Mouse (Mus musculus): ENCODE results near the gene Naa11. TPM values are rescaled to one million over a fixed set of nuclear protein-coding genes. Genes with fewer than 3 reads are reported as not detected.

Naa11 gene
- total RNA-seq, 1 experiment from 2014 or later: not detected

DNA sequence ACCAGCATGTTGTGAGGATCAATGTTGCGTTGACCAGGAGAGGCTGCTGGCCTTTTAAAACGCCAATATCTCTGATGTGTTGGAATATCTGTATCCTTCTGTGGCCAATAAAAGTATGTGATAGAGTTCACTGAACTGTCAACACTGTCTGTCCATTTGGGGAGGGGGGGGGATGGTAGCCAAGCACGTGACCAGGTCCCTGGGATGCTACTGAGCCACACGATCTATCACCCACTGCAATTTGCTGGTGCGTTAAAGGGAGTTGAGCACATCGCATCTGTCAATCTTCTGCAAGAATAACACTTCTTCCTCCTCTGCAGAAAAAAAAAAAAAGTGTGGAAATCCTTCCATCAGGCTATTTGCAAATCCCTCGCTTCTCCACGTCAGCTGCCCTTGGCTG, 43.9 kb downstream of the Naa11 start:
- ATAC-seq (replicated peaks; ENCODE audit: low read depth, poor library complexity, severe bottlenecking): no peak

DNA sequence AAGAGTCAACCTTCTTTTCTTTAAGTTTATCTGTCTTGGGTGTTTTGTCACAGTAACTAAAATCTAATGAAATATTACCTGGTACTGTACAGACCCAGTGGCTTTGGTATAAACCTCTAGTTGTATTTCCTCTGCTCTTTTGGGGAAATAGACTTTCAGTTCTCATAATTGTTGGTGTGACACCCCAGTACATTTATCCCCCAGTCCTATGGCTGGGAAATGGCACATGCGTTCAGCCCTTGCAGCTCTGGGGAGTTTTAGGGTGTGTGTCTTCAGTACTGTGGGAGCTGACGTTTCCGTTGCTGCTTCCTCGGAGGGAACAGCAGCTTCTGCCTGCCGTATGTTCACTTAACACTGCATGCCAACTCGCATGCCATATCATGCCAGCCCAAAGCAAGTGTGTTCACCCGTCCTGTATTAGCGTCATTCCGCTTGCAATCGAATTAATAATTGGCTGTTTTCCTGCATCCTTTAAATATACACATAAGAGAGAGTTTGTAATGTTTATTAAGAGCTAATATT, 46.4 kb downstream of the Naa11 start:
- ATAC-seq (replicated peaks; ENCODE audit: low read depth, poor library complexity, severe bottlenecking): no peak

DNA sequence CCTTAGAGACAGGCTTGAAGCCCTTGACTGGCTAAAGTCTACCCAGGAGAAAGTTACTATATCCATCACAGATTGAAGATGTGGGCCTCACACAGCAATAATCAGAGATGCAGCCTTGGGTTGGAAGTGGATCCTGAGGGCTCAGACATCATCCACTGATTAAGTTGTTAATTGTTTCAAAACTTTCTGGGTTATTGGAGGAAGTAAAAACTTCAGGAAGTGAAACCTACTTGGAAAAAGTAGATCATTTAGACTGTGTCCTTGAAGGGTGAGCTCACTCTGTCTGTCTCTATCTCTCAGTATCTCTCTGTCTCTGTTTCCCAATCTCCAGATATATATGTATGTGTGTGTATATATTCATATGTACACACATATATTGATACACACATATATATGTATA, 47.0 kb downstream of the Naa11 start:
- peak; percentile 52 for ATAC-seq (replicated peaks; ENCODE audit: low read depth, poor library complexity, severe bottlenecking)

- ATAC-seq (replicated peaks; ENCODE audit: low read depth, poor library complexity, severe bottlenecking): no peak
Measured at GRCm38 (mm10) chr5:97344144-97344543, 48.0 kb downstream of the Naa11 start.

GRCm38 (mm10) chr5:97334794-97335193, 57.4 kb downstream of the Naa11 start:
- ATAC-seq (replicated peaks; ENCODE audit: low read depth, poor library complexity, severe bottlenecking): no peak

Other genes with a start within 250 kb of the Naa11 start
- not detected in 2 replicates for gene Gk2, start 64.6 kb upstream of the Naa11 start, total RNA-seq (2017)